Mouse (Mus musculus): ENCODE data around the gene Arhgap45.

DNA sequence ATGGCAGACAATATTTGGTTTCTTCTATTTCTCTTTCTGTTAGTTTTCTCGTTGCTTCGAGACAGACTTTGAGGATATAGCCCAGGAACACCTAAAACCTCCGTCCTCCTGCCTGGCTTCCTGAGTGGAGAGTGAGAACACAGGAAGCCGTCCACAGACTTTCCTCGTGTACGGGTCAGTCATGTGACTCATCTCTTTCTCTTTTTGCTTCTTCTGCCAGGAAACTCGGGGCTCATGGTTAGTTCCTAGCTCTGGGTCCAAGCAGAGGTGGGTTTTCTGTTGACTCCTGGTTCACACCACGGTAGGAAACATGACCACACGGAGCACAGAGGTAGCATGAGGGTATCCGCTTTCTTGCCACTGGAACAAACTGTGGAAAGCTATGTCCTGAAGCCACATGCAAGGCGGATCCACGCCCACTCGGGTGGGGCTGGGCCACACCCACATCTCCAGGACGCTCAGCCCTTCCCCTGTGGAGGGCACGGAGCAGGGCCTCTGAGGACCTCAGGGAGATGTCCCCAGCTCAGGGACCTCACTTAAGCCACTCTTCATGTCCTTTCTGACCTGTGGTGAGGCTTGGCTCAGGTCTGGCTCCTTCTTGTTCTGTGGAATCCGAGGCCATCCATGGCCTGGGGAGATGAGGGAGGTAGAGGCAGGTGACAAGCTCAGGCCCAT lies 64.1 kb downstream of the Arhgap45 start:
- TF ChIP-seq CTCF (IDR thresholded peaks at IDR 0.05; ENCODE audit: borderline replicate concordance, insufficient read depth, low read length) (no peak), POLR2A (IDR thresholded peaks at IDR 0.05; ENCODE audit: low read depth, low read length) (no peak)

Data from embryonic fibroblast, embryonic 13.5 days (primary cell).